Mouse (Mus musculus) lung, adult 2 months (tissue): ENCODE measurements around the gene Wdr78. TPM values are rescaled to one million over a fixed set of nuclear protein-coding genes. Genes with fewer than 3 reads are reported as not detected.

ENCODE experiments used
- DNase-seq: peaks from one replicate; pipeline ENCODE4 v3.0.0; 2022
- H3K4me1 ChIP-seq: fragments of 200-500 bp; 2 replicates; pipeline ENCODE4 v1.6.1; 2011; ENCODE audit warnings: low read length; ENCODE audit not compliant: control insufficient read depth, insufficient read depth
- H3K4me3 ChIP-seq: fragments of 200-500 bp; replicated peaks from 2 replicates; pipeline ENCODE3; 2011; ENCODE audit warnings: low read depth, mild to moderate bottlenecking, control low read depth, low read length; ENCODE audit errors: extremely low read depth
- CTCF ChIP-seq: fragments of 200-500 bp; IDR thresholded peaks from 2 replicates; pipeline ENCODE4 v1.5.1; 2011; ENCODE audit warnings: mild to moderate bottlenecking, low read length, control low read depth; ENCODE audit not compliant: insufficient read depth
- POLR2A ChIP-seq: fragments of 200-500 bp; IDR thresholded peaks from 2 replicates; pipeline ENCODE4 v1.6.1; 2011; ENCODE audit warnings: low read depth, mild to moderate bottlenecking, control low read depth, low read length, borderline replicate concordance; ENCODE audit errors: extremely low read depth
- WGBS: fragments of 180-500 bp; shearing (Covaris S2); methylation state at CpG from one replicate; pipeline ENCODE4 v1.1.7; 2018; 5-methylcytosine and 5-hydroxymethylcytosine counted together
- polyA plus RNA-seq: library from polyadenylated mRNA; depleted of rRNA; stranded (reverse); fragments of >200 nt; gene quantifications from 2 replicates; pipeline ENCODE4 v1.2.3, GENCODE M21; 2012; rRNA removed

The Wdr78 gene
- polyA plus RNA-seq, 1 experiment, result 5.6 TPM

- Histone ChIP-seq H3K4me3 (no peak overlapping the region), H3K4me1 (no peaks in the 10 kb centered on the region)
- WGBS, result 81% methylated on average over 4 of the region's 4 CpGs
- no peak for DNase-seq
- TF ChIP-seq CTCF, result no peak
Observed at GRCm38 (mm10) chr4:102990016-102990415, 124.3 kb downstream of the Wdr78 start.

DNA sequence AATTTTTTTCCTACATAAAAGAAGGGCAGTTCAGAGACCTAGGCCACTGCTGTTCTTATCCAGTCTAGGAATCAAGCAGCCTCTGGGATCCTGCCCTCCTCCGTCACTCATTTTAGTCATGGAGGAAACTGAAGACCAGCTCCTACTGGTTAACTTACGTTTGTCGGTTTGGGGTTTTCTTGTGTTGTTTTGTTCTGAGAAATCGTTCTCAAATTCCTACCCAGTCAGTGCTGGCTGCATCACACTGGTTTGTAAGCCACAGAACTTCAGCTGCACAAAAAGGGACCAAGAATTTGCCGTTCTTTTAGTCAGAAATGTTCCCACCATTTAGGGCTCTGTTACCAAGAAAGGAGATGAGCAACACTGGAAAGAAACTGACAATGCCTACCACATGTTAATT lies 125.0 kb downstream of the Wdr78 start:
- H3K4me1 ChIP-seq, result no peaks in the 10 kb centered on the region
- TF ChIP-seq POLR2A (no peak), CTCF (no peak)
- no peak for DNase-seq
- no peak overlapping the region for H3K4me3 ChIP-seq
- WGBS, result 75% methylated on average over 5 of the region's 5 CpGs

- H3K4me1 ChIP-seq, result no peaks in the 10 kb centered on the region
- WGBS, result 65% methylated on average over 6 of the region's 6 CpGs
- DNase-seq, result no peak
- TF ChIP-seq CTCF (no peak), POLR2A (no peak)
- H3K4me3 ChIP-seq, result no peak overlapping the region
Observed at GRCm38 (mm10) chr4:102988526-102988925, 125.8 kb downstream of the Wdr78 start.

Other genes with a start within 250 kb of the Wdr78 start
- not detected in 2 replicates for gene Tctex1d1, start 135.9 kb downstream of the Wdr78 start, polyA plus RNA-seq
- 0.57 TPM in 1 of 2 replicates, not detected in the other for gene Insl5, start 87.7 kb downstream of the Wdr78 start, polyA plus RNA-seq
- gene Mier1, start 165 bp downstream of the Wdr78 start, polyA plus RNA-seq, result 9.5 and 13.9 TPM in 2 replicates
- 1.8 and 4.4 TPM in 2 replicates for gene Slc35d1, start 100.6 kb upstream of the Wdr78 start, polyA plus RNA-seq
- not detected in 2 replicates for gene 4921539E11Rik, start 176.3 kb upstream of the Wdr78 start, polyA plus RNA-seq
- gene Oma1, start 199.3 kb upstream of the Wdr78 start, polyA plus RNA-seq, result 9.1 and 12.2 TPM in 2 replicates